Mouse (Mus musculus) heart, adult 2 months (tissue): ENCODE measurements around the gene Myo18a. TPM values are rescaled to one million over a fixed set of nuclear protein-coding genes. Genes with fewer than 3 reads are reported as not detected.

Source experiments
- DNase-seq, 2 experiments: peaks; one replicate each; pipeline ENCODE4 v3.0.0; 2021
- H3K27ac ChIP-seq: fragments of 200-600 bp; 2 replicates; pipeline ENCODE4 v1.8.1; 2022
- H3K27me3 ChIP-seq: fragments of 200-500 bp; 2 replicates; pipeline ENCODE4 v1.6.1; 2012; ENCODE audit warnings: mild to moderate bottlenecking, low read length, inconsistent platforms, mixed read lengths; ENCODE audit not compliant: control insufficient read depth, insufficient read depth
- H3K36me3 ChIP-seq: fragments of 200-500 bp; 2 replicates; pipeline ENCODE4 v1.6.1; 2012; ENCODE audit warnings: low read length, inconsistent platforms; ENCODE audit not compliant: control insufficient read depth, insufficient read depth
- H3K4me1 ChIP-seq: fragments of 200-500 bp; 2 replicates; pipeline ENCODE4 v1.6.1; 2011; ENCODE audit warnings: low read length; ENCODE audit not compliant: control insufficient read depth, insufficient read depth
- H3K4me3 ChIP-seq: fragments of 200-600 bp; 2 replicates; pipeline ENCODE4 v1.8.1; 2022
- H3K79me2 ChIP-seq: fragments of 200-500 bp; replicated peaks from 2 replicates; pipeline ENCODE4 v1.6.1; 2012; ENCODE audit warnings: mild to moderate bottlenecking, inconsistent platforms, low read length, moderate library complexity, mixed read lengths; ENCODE audit not compliant: control insufficient read depth, insufficient read depth
- H3K9ac ChIP-seq: fragments of 200-500 bp; 2 replicates; pipeline ENCODE4 v1.6.1; 2012; ENCODE audit warnings: low read depth, mild to moderate bottlenecking, control low read depth, inconsistent platforms, low read length, mixed read lengths
- CTCF ChIP-seq: fragments of 200-600 bp; IDR thresholded peaks from 2 replicates; pipeline ENCODE4 v1.8.1; 2022; ENCODE audit warnings: antibody characterized with exemption, mild to moderate bottlenecking, moderate library complexity
- EP300 ChIP-seq: fragments of 200-500 bp; IDR thresholded peaks from 2 replicates; pipeline ENCODE4 v1.6.1; 2011; ENCODE audit warnings: low read depth, low read length, control low read depth; ENCODE audit not compliant: insufficient read depth
- POLR2A ChIP-seq: fragments of 200-500 bp; IDR thresholded peaks from 2 replicates; pipeline ENCODE4 v1.6.1; 2011; ENCODE audit warnings: mild to moderate bottlenecking, low read depth, low read length, control low read depth; ENCODE audit not compliant: insufficient read depth
- WGBS: fragments of 180-500 bp; shearing (Covaris S2); methylation state at CpG from one replicate; pipeline ENCODE4 v1.1.7; 2018; 5-methylcytosine and 5-hydroxymethylcytosine counted together
- intact Hi-C: fragments of 180-260 bp; cut with DNase I; formaldehyde crosslinking; loops from one replicate; pipeline ENCODE4 v1.15.1; 2025
- polyA plus RNA-seq: library from polyadenylated mRNA; depleted of rRNA; stranded (reverse); fragments of >200 nt; gene quantifications from 2 replicates; pipeline ENCODE4 v1.2.3, GENCODE M21; 2012; rRNA removed
- total RNA-seq, 2 experiments: library from RNA; stranded (reverse); gene quantifications; 2 replicates each; pipeline ENCODE4 v1.2.3; 2021

Gene Myo18a
- total and polyA plus RNA-seq, 3 experiments, result 98.6 to 274 (median 240) TPM

DNA sequence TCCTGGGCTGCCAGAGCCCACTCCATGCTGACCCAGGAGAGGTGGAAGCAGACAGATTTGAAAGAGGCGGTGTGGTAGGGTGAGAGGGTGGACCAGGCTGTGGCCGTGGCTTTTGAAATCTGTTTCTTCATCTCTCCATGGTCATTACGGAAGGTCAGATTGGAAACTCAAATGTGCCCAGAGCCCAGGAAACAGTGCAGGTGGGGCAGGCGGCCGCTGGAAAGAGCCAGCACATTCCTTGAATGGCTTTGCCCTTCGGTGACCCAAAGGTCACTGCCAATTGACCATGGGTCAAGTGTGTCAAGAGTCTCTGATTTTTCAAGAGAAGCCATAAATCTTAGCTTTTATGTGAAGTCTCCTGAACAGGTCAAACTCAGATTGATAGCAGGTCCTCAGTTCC is 150.5 kb downstream of the Myo18a start:
- no peak for TF ChIP-seq EP300
- no peak for TF ChIP-seq POLR2A
- no peak for TF ChIP-seq CTCF
- Histone ChIP-seq H3K79me2 (no peaks in the 10 kb centered on the region), H3K9ac (no peak overlapping the region), H3K4me1 (no peaks in the 10 kb centered on the region), H3K36me3 (no peaks in the 10 kb centered on the region), H3K27ac (no peak overlapping the region), H3K27me3 (peaks cover 6% of the 10 kb centered on the region; the same call in 1 of the 2 replicates), H3K4me3 (no peak overlapping the region)
- DNase-seq, result no peak
- WGBS, result 83% methylated on average over 6 of the region's 6 CpGs
- intact Hi-C loops, result no loop called here

DNA sequence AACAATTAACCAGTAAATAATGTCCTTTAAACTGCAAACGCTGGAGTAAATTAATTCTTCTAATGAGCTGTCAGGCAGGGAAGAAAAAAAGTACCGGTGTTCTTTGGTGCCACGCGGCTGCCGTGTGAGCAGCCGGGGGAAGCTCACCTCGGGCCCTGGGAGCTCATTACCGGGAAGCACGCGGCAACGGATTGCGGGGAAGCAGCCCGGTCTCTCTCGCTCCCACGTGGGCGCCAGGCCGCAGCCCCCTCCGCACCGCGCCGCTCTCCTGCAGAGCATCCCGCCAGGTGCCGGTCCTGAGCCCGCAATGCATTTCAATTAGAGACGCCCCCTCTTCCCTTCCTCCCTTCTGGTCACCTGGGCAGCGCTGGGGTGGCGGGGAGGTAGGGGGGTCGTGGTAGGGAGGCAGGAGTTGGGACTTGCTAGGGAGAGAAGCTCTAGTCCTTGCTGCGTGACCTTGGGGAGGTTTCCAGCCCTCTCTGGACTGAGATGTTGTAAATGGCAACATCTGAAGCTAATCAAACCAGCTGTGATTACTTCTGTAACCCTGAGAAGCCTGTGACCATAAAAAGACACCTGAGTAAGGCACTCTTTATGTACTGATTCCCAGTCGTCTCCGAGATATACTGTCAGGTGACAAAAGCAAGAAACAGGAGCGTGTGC is 151.7 kb downstream of the Myo18a start:
- TF ChIP-seq CTCF (no peak), POLR2A (no peak)
- no peak overlapping the region for H3K9ac ChIP-seq
- no peaks in the 10 kb centered on the region for H3K36me3 ChIP-seq
- WGBS, result 9% methylated on average over 32 of the region's 32 CpGs
- peaks cover 6% of the 10 kb centered on the region; the same call in 1 of the 2 replicates for H3K27me3 ChIP-seq
- DNase-seq, result no peak
- no peaks in the 10 kb centered on the region for H3K79me2 ChIP-seq
- H3K4me3 ChIP-seq, result no peak overlapping the region
- intact Hi-C loops, result no loop called here
- H3K4me1 ChIP-seq, result no peaks in the 10 kb centered on the region
- no peak overlapping the region for H3K27ac ChIP-seq

Other genes with a start within 250 kb of the Myo18a start
- gene Abhd15, start 248.1 kb upstream of the Myo18a start, total RNA-seq, result 1 to 10 TPM; 2.4 to 2.9 TPM
- 1.4 and 2.0 TPM in 2 replicates for gene Abhd15, start 248.1 kb upstream of the Myo18a start, polyA plus RNA-seq
- 1 to 10 TPM; 8.3 to 9.8 TPM for gene Trp53i13, start 247.3 kb upstream of the Myo18a start, total RNA-seq
- gene Trp53i13, start 247.3 kb upstream of the Myo18a start, polyA plus RNA-seq, result 13.5 and 14.2 TPM in 2 replicates
- gene Gm10392, start 244.0 kb upstream of the Myo18a start, total RNA-seq, result not detected
- gene Gm10392, start 244.0 kb upstream of the Myo18a start, polyA plus RNA-seq, result 0.06 TPM in 1 of 2 replicates, not detected in the other
- gene Taok1, start 155.4 kb upstream of the Myo18a start, total RNA-seq, result 10 to 100 TPM; 50.9 to 56.8 TPM
- 7.8 and 18.2 TPM in 2 replicates for gene Taok1, start 155.4 kb upstream of the Myo18a start, polyA plus RNA-seq
- 10 to 100 TPM; 44.8 to 47.6 TPM for gene Nufip2, start 77.1 kb upstream of the Myo18a start, total RNA-seq
- 11.4 and 14.7 TPM in 2 replicates for gene Nufip2, start 77.1 kb upstream of the Myo18a start, polyA plus RNA-seq
- not detected for gene Cryba1, start 38.0 kb upstream of the Myo18a start, total RNA-seq
- not detected in 2 replicates for gene Cryba1, start 38.0 kb upstream of the Myo18a start, polyA plus RNA-seq
- gene Gm10277, start 24.5 kb downstream of the Myo18a start, total RNA-seq, result not detected
- not detected in 2 replicates for gene Gm10277, start 24.5 kb downstream of the Myo18a start, polyA plus RNA-seq
- under 1 TPM; 0.52 to 0.77 TPM for gene Pipox, start 130.8 kb downstream of the Myo18a start, total RNA-seq
- 0.47 and 0.82 TPM in 2 replicates for gene Pipox, start 130.8 kb downstream of the Myo18a start, polyA plus RNA-seq
- under 1 TPM; 0.68 to 0.80 TPM for gene Sez6, start 167.6 kb downstream of the Myo18a start, total RNA-seq
- 0.59 and 0.70 TPM in 2 replicates for gene Sez6, start 167.6 kb downstream of the Myo18a start, polyA plus RNA-seq
- gene Phf12, start 219.5 kb downstream of the Myo18a start, total RNA-seq, result 10 to 100 TPM; 23.6 to 30.5 TPM
- gene Phf12, start 219.5 kb downstream of the Myo18a start, polyA plus RNA-seq, result 22.3 and 25.3 TPM in 2 replicates